Mouse (Mus musculus) heart, postnatal 25 days (tissue): ENCODE measurements around the gene Gspt1. TPM values are rescaled to one million over a fixed set of nuclear protein-coding genes. Genes with fewer than 3 reads are reported as not detected.

Source experiments
- microRNA-seq: library from miRNA; unstranded; fragments of <30 nt; microRNA quantifications from one replicate; pipeline ENCODE4 v1.2.0, GENCODE M21; 2022
- total RNA-seq, 2 experiments: library from RNA; stranded (reverse); gene quantifications; 2 replicates each; pipeline ENCODE4 v1.2.3; 2021

The Gspt1 gene
- total RNA-seq, 2 experiments from 2014 or later = 63.4 to 68.2 TPM

Small RNA genes lying within 50 kb of the gene (microRNA-seq; reads per million reads assigned to microRNA genes)
- 4.4 reads per million, percentile 10 among the genes with 10 or more reads in this experiment for gene Mir1945

Other genes starting within 250 kb of the Gspt1 start
- gene Snn, start 193.4 kb downstream of the Gspt1 start, total RNA-seq = 10 to 100 TPM; 28.3 to 33.3 TPM
- 10 to 100 TPM; 21.7 to 24.2 TPM for gene Litaf, start 188.2 kb downstream of the Gspt1 start, total RNA-seq
- 10 to 100 TPM; 15.9 to 17.0 TPM for gene Txndc11, start 119.7 kb downstream of the Gspt1 start, total RNA-seq
- 10 to 100 TPM; 28.0 to 29.8 TPM for gene Zc3h7a, start 77.9 kb downstream of the Gspt1 start, total RNA-seq
- gene Rsl1d1, start 51.0 kb downstream of the Gspt1 start, total RNA-seq = 10 to 100 TPM; 52.7 to 56.8 TPM
- gene Tnfrsf17, start 59.5 kb upstream of the Gspt1 start, total RNA-seq = not detected
- 10 to 100 TPM in 1 of 2 experiments, 1 to 10 TPM in 1; 9.6 to 12.4 TPM for gene Snx29, start 68.6 kb upstream of the Gspt1 start, total RNA-seq